Mouse (Mus musculus) gastrocnemius, adult 8-10 months (tissue): ENCODE results near the gene Apeh. TPM values are rescaled to one million over a fixed set of nuclear protein-coding genes. Genes with fewer than 3 reads are reported as not detected.
"Not testable (repeated sequence)": the region's sequence is repeated elsewhere in the genome, so short reads cannot be mapped to it uniquely, and the experiment has no call there.

ENCODE experiments used
- DNase-seq, 2 experiments: peaks; one replicate each; pipeline ENCODE4 v3.0.0; 2022; ENCODE audit warnings: low spot score in 2 of 2
- total RNA-seq, 4 experiments: library from RNA; stranded (reverse); gene quantifications; 2 replicates each; pipeline ENCODE4 v1.2.4; 2022

Gene Apeh
- total RNA-seq: 10 to 100 TPM; 29.4 to 43.5 (median 33.6) TPM

DNA sequence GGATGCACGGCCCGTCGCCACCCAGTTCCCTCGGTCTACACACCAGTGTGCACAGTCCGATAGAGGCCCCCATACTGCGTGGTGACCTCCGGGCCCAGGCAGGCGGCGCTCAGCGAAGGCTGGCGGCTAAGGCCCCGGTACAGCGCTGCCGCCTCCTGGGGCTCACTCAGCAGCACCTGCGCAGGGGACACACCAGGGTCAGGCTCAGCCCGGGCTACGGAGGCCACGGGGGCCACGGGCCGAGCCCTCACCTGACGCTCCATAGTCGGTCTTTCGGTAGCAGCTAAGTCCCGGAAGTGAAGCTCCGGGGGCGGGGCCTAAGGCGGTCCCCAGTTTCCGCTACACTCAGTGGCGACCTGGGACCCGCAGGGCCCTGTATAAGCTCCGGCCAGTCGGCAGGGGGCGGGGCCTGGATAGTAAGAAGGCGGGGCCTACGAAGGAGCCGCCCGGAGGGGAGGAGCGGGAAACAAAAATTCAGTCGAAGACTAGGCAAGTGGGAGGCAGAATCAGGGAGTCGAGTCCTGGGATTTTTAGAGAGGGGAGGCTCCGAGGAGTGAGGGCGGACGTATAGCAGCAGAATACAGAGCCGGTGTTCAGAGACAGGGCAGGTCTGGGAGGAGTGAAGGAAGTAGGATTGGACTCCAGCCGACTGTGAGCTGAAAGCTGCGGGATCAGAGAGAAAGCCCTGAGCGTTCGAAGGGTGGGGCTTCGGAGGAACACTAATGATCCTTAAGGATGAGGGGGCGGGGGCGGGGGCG, at the start of gene Apeh:
Gene Apeh, minus strand, starts transcription at position 423 of the 758 bp plus-strand sequence.
- peak; percentile 95 for DNase-seq

DNA sequence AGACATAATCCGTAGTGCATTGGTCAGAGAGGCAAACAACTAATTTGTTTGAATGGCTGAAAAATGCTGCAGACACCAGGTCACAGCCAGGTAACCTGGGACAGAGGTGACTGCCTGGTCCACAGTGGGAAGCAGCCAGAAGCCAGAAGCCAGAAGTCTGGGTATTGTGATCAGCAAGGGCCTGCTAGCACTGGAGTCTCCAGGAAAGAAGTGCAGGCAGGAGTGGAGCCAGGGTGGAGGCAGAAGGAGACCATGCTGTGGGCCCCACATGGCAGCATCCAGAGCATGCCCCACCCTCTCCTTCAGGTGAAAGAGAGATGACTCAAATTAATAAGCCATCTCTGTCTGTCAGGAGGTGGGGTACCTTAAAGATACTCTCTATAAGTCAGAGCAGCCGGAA, 49.1 kb upstream of the Apeh start:
- DNase-seq: no peak

DNA sequence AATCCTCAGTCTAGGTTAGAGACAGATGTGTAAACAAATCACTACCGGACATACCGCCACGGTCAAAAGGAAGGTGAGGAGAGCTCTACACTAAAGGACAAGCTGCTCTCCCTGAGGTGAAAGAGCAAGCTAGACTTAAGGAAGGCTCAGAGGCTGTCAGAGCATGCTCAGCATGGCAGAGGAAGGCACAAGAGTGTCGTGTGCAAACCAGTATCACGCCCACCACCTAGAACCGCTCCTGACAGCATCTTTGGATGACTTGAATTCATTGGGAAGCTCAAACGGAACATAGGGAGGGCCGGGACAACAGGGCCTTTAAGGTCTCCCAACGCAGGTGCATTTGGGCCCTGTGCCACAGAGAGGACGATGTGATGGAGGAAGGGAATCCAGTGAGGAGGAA, 47.0 kb upstream of the Apeh start:
- DNase-seq: no peak

DNA sequence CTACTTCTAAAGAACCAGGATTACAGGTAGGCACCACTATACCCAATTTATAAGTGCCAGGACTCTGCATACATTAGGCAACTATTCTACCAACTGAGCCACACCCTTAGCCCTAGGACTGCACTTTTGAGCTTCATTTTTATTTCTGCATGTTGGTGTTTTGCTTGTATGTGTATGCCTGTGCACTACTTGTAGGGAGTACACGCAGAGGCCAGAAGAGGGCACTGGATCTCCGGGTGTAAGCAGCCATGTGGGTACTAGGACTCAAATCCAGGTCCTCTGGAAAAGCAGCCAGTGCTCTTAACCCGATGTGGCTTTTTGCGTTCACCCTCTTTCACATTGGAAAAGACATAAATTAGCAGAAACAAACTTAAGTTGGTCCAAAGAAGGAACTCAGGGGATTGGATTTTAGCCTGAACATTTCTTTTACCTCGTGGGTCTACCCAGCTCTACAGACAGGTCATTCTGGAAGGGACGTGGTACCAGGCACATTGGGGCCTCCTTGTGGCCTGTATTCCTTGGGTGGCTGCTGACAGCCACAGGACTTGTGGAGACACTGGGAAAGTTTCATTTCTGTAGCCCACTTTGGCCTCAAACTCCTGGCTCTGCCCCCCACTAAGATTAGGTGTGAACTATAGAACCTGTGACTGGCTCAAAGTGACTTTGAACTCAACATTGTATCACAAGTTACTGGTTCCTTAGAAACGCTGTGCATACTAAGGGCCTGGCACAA, 45.7 kb upstream of the Apeh start:
- DNase-seq: no peak

DNA sequence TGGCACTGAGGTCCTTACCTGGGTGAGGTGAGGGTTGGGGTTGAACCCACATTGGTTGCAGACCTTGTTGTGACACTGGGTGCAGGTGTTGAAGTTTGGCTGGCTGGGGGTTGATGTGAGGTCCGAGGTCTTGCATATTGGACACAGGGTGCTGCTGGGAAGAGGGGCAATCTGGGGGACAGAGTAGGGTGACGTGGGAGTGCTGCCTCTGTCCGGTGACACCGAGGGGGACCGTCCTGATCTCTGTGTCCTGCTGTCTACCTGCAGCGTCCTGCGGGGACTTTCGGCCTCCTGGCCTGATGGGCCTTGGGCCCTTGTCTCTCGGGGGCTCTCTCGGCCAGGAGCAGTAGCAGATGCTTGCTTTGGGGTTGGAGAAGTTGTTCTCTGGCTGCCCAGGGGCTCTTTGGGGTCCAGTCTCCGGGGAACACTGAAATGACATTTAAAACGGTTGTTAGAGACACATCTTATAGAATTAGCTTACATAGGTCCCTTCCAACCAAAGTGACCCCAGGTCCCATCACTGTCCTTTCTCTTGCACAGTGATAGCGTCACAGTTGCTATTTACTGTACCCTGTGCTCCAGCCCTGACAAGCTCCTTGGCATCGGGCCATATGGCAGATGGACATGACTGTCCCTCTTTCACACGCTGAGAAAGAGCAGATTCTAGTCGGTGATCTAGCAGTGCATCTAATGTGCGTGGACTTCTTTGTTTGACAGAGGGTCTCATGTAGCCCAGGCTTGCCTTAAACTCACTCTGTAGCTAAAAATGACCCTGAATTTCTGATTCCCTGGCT, 45.0 kb upstream of the Apeh start:
- DNase-seq: no peak

DNA sequence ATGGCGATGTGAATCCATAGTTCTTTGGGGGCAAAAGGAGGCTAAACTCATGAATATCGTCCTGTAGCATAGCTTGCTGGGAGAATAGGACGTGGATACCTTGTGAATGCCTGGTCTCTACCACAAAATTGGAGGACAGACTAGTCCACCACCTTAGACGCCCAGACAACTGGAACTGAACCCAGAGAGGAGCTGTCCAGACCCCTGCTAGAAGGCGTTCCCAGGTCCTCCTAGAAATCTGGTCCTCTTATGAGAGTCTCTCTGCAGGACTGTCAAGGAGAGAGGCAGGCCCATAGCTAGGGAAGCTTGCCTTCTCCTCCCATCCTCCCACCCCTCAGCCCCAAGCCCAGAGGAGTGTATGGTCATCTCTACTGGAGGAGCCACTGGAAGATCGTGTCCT, 43.7 kb upstream of the Apeh start:
- DNase-seq: no peak

DNA sequence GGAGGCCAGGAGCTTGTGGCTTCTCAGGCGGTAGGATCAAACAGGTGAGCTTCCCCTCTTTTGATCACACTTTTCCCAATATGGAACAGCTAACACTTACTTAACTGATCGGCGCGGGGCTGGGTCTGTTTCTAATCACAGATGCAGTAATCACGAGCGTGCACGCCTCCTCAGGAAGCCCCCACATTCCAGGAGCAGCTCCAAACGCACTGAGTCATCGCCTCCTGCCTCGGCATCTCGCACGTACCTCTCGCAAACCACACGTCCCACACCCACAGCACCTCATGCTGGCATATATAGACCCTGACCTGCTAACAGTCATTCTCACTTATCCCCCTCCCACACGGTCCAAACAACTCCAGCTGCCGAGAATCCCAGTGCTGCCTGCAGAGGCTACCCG, 43.1 kb upstream of the Apeh start:
- DNase-seq: no peak

DNA sequence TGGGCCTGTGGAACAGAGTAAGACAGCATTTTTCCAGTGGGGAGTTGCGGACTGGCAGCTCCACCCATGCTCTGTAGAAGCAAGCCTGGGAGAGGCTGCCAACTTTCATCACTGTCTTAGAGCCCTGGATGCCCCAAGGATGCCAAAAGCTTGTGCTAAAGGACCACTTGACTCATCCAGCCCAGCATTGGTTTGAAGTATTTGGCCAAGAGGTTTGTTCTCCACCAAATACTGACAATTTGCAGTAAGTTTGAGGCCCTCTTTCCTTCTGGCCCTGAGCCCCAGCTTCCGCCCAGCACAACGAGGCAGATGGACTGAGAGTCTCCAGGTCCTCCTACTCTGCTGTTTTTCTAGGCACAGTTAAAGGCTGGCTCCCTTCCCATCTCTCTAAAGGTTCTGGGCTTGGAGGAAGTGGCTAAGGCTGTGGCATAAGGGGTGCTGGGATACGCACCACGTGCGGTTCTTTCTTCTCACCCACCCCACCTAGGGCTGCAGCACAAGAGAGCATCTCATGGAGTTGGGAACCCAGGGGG, 42.6 kb upstream of the Apeh start:
- no peak for DNase-seq

DNA sequence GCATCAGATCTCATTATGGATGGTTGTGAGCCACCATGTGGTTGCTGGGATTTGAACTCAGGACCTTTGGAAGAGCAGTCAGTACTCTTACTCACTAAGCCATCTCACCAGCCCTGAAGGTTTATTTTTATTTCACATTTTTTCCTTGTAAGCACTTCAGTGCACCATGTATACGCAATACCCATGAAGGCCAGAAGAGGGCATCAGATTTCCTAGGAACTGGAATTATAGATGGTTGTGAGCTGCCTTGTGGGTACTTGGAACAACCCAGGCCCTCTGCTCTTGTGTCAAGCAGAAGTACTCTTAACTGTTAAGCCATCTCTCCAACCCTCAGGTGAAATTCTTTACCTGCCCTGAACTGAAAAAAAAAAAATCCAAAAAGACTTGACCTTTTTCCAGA, 41.8 kb upstream of the Apeh start:
- DNase-seq: no peak

GRCm38 (mm10) chr9:108135679-108136078, 41.3 kb upstream of the Apeh start:
- not testable (repeated sequence) for DNase-seq

DNA sequence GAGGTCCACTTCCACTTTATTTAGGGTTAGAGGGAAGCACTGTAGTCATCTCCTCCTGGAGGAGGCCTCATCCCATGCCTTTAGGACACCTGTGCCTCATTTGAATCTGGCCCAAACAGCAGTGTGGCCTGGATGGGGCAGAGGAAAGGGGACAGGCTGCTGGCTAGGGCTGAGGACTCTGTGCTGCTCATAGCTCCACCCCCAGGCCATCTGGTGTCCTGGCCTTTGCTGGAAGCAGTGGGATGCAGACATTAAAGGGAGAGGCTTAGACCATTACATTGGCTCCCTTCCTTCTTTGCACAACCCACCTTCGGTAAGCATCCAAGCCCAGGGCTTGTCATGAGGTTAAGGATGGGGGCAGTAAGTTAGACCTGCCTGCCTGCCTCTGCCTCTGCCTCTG, 39.1 kb upstream of the Apeh start:
- no peak for DNase-seq

DNA sequence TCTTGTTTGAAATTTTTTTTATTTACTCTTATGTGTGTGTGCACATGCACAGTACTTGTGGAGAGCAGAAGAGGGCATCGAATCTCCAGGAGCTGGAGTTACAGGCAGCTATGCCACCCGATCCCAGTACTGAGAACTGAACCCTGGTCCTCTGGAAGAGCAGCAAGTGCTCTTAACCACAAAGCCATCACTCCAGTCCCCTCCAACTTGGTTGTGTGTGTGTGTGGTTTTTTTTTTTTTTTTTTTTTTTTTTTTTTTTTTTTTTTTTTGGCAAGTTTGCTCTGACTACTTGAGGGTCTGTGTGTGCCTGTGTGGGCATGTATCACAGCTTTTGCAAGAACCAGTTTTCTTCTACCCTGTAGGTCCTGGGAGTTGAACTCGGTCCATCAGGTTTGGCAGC, 38.0 kb upstream of the Apeh start:
- DNase-seq: no peak

GRCm38 (mm10) chr9:108131502-108131901, 37.1 kb upstream of the Apeh start:
- no peak for DNase-seq

DNA sequence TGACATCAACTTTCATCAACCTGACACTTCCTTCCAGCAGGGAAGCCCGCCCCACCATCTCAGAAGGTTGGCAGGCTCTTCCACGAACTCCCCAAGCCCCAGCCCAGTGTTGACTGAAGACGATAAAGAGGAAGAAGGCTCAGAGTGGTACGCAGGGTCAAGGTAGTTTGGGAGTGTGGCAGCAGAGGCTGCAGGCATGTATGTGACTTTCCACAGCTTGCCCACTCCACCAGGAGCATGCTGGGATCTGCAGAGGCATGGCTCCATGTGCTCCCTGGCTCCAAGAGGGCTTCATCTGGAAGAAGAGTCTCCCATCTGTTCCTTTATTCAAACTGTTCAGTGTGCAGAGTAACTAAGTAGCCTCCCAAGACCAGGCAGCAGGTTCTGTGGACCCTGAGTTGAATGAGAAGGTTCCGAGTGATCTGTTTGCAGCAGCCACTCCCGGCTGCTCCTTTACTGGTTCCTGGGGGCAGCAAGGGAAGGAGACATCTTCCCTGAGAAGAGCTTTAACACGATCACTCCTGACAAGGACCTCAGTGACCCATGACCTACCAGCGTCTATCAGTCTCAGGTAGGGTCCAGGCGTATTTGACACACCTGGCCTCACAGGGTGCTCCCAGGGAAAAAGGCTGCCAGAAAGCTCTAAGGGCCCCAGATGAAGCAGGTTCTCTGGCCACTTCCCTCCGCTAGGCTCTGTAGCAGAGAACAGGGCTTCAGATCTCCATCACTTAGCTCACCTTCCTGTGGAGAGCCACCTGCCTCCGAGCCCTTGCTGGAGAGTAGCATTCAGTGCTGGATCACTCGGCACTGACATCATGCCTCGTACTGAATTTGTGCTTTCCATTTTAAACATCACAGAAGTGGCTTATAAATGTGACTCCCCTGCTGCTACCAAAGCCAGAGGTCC, 34.9 kb upstream of the Apeh start:
- DNase-seq: no peak

- DNase-seq: no peak
Observed at GRCm38 (mm10) chr9:108128248-108128647, 33.8 kb upstream of the Apeh start.

- no peak for DNase-seq
Observed at GRCm38 (mm10) chr9:108126436-108127180, 32.2 kb upstream of the Apeh start.

DNA sequence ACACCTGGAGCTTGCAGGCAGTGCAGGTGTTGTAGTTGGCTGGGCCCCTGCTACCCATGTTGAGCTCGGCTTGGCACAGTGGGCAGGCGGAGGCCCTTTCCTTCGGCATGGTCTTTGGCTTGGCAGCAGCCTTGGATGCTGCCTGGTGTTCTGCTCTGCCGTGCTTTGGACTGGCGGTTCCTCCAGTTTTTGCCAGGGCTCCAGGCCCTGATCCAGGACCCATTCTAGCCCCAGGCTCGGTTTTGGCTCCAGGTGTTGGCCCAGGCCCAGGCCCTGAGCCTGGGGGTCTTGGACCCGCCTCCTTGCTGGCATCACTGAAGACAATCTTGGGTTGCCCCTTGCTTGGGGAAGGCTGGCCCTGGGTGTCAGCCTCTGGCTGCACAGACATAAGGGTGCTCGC, 31.3 kb upstream of the Apeh start:
- no peak for DNase-seq

- DNase-seq: no peak
Observed at GRCm38 (mm10) chr9:108123916-108124315, 29.5 kb upstream of the Apeh start.

- DNase-seq: no peak
Observed at GRCm38 (mm10) chr9:108121170-108121969, 27.0 kb upstream of the Apeh start.
